Mouse (Mus musculus): Measurements from ENCODE around the gene Hfe2. TPM values are rescaled to one million over a fixed set of nuclear protein-coding genes. Genes with fewer than 3 reads are reported as not detected.

Gene Hfe2
- total and polyA plus RNA-seq, 2 experiments from 2014 or later: 0.78 to 2.1 TPM

DNA sequence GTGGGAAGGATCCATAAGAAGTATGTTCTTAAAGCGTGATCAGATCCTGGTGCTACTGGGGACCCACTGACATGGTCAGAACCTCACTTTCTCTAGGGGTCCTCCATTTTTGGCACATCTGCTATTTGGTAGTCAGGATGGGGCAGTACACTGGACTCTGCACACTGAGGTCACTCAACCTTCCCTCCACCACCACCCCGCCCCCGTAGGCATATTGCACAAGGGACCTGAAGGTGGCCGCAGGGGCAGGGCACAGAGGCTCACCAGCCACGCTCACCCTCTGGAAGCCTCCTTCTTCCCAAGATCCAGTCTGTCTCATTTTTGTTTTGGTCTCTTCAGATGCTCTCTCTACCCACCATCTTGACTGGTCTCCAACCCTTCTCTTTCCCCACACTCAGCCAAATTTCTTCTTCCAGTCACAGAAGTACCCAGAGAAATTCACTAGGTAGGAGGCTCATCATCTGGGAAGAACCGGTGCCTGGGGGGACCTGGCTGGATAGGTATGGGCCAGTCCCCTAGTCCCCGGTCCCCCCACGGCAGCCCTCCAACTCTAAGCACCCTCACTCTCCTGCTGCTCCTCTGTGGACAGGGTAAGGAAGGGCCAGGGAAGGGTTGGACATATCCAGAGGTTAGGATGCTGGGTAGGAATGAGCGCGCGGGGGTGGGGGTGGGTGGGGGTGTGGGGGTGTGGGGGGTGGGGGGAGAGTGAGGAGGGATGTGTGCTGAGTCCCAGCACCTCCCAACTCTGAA lies 1.2 kb downstream of the Hfe2 start:
- H3K9ac ChIP-seq (replicated peaks; ENCODE audit: low read length): no peak overlapping the region
- no peaks in the 10 kb centered on the region for H3K36me3 ChIP-seq (ENCODE audit: insufficient read depth, low read length)
- H3K9me3 ChIP-seq (ENCODE audit: low read length): no peaks in the 10 kb centered on the region
- DNase-seq (ENCODE audit: low spot score) (no peak), ATAC-seq (no peak)
- peak overlapping the region; percentile 46; the same call in 1 of the 2 replicates for H3K4me3 ChIP-seq (ENCODE audit: low read length)
- TF ChIP-seq CTCF (IDR thresholded peaks at IDR 0.05; ENCODE audit: low read depth): no peak
- WGBS: 87% methylated on average over 8 of the region's 11 CpGs
- 0 out of 2 replicates have a peak, but pooled peaks cover 6% of the 10 kb centered on the region for H3K27me3 ChIP-seq (ENCODE audit: insufficient read depth, low read length)
- H3K4me1 ChIP-seq (ENCODE audit: insufficient read depth, low read length): no peaks in the 10 kb centered on the region
- H3K27ac ChIP-seq: no peak overlapping the region
- H3K4me2 ChIP-seq (ENCODE audit: low read depth, low read length): peak overlapping the region; percentile 76

DNA sequence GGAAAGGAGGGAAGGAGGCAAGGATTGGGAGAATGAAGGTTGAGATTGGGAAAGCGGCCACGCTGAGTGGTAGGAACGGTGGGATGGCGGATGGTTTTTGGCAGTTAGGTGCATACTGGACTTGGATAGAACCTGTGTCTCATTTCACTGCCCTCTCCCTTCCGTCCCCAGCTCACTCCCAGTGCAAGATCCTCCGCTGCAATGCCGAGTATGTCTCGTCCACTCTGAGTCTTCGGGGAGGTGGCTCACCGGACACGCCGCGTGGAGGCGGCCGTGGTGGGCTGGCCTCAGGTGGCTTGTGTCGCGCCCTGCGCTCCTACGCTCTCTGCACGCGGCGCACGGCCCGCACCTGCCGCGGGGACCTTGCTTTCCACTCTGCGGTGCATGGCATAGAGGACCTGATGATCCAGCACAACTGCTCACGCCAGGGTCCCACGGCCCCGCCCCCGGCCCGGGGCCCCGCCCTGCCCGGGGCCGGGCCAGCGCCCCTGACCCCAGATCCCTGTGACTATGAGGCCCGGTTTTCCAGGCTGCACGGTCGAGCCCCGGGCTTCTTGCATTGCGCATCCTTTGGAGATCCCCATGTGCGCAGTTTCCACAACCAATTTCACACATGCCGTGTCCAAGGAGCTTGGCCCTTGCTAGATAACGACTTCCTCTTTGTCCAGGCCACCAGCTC lies 2.0 kb downstream of the Hfe2 start:
- Histone ChIP-seq H3K4me2 (ENCODE audit: low read depth, low read length) (peak overlapping the region; percentile 76), H3K27me3 (ENCODE audit: insufficient read depth, low read length) (0 out of 2 replicates have a peak, but pooled peaks cover 6% of the 10 kb centered on the region), H3K9me3 (ENCODE audit: low read length) (no peaks in the 10 kb centered on the region), H3K4me1 (ENCODE audit: insufficient read depth, low read length) (no peaks in the 10 kb centered on the region), H3K36me3 (ENCODE audit: insufficient read depth, low read length) (no peaks in the 10 kb centered on the region), H3K4me3 (ENCODE audit: low read length) (peak overlapping the region; percentile 46), H3K27ac (no peak overlapping the region; the same call in 1 of the 2 replicates), H3K9ac (replicated peaks; ENCODE audit: low read length) (peak overlapping the region; percentile 62)
- DNase-seq (ENCODE audit: low spot score) (peak; percentile 25), ATAC-seq (peak; percentile 77)
- no peak for TF ChIP-seq CTCF (IDR thresholded peaks at IDR 0.05; ENCODE audit: low read depth)
- 2% methylated on average over 44 of the region's 44 CpGs for WGBS

- ATAC-seq (no peak), DNase-seq (ENCODE audit: low spot score) (no peak)
- H3K4me2 ChIP-seq (ENCODE audit: low read depth, low read length): no peak overlapping the region
- no peaks in the 10 kb centered on the region for H3K36me3 ChIP-seq (ENCODE audit: insufficient read depth, low read length)
- 50% methylated on average over 9 of the region's 9 CpGs for WGBS
- no peak overlapping the region for H3K9ac ChIP-seq (replicated peaks; ENCODE audit: low read length)
- 0 out of 2 replicates have a peak, but pooled peaks cover 6% of the 10 kb centered on the region for H3K27me3 ChIP-seq (ENCODE audit: insufficient read depth, low read length)
- no peak overlapping the region for H3K4me3 ChIP-seq (ENCODE audit: low read length)
- no peak for TF ChIP-seq CTCF (IDR thresholded peaks at IDR 0.05; ENCODE audit: low read depth)
- no peak overlapping the region for H3K27ac ChIP-seq
- no peaks in the 10 kb centered on the region for H3K9me3 ChIP-seq (ENCODE audit: low read length)
- H3K4me1 ChIP-seq (ENCODE audit: insufficient read depth, low read length): no peaks in the 10 kb centered on the region
Measured at GRCm38 (mm10) chr3:96528506-96528905, 3.5 kb downstream of the Hfe2 start.

DNA sequence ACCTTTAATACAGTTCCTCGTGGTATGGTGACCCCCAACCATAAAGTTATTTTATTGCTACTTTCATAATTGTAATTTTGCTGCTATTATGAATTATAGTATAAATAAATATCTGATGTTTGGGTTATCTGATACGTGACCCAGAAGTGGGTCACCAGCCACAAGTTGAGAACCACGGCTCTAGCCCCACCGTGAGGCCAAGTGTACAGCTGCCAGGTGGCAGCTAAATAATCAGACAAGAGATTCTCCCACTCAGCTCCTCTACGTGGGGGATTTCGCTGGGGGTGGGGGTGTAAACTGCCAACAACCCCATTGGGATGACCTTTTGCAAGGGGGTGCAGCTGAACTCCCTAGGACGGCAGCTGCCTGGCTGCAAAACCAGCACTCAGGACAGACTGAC lies 7.1 kb downstream of the Hfe2 start:
- H3K9ac ChIP-seq (replicated peaks; ENCODE audit: low read length): no peak overlapping the region
- WGBS: 68% methylated on average over 7 of the region's 7 CpGs
- no peaks in the 10 kb centered on the region for H3K4me1 ChIP-seq (ENCODE audit: insufficient read depth, low read length)
- H3K36me3 ChIP-seq (ENCODE audit: insufficient read depth, low read length): no peaks in the 10 kb centered on the region
- no peak overlapping the region for H3K4me3 ChIP-seq (ENCODE audit: low read length)
- H3K9me3 ChIP-seq (ENCODE audit: low read length): no peaks in the 10 kb centered on the region
- no peak overlapping the region for H3K27ac ChIP-seq
- DNase-seq (ENCODE audit: low spot score) (no peak), ATAC-seq (no peak)
- TF ChIP-seq CTCF (IDR thresholded peaks at IDR 0.05; ENCODE audit: low read depth): no peak
- no peaks in the 10 kb centered on the region for H3K27me3 ChIP-seq (ENCODE audit: insufficient read depth, low read length)
- no peak overlapping the region for H3K4me2 ChIP-seq (ENCODE audit: low read depth, low read length)

- H3K9ac ChIP-seq (replicated peaks; ENCODE audit: low read length): no peak overlapping the region
- no peaks in the 10 kb centered on the region for H3K27me3 ChIP-seq (ENCODE audit: insufficient read depth, low read length)
- no peak overlapping the region for H3K4me2 ChIP-seq (ENCODE audit: low read depth, low read length)
- no peaks in the 10 kb centered on the region for H3K36me3 ChIP-seq (ENCODE audit: insufficient read depth, low read length)
- DNase-seq (ENCODE audit: low spot score) (no peak), ATAC-seq (no peak)
- H3K4me3 ChIP-seq (ENCODE audit: low read length): no peak overlapping the region
- 72% methylated on average over 2 of the region's 2 CpGs for WGBS
- no peaks in the 10 kb centered on the region for H3K9me3 ChIP-seq (ENCODE audit: low read length)
- no peaks in the 10 kb centered on the region for H3K4me1 ChIP-seq (ENCODE audit: insufficient read depth, low read length)
- no peak overlapping the region for H3K27ac ChIP-seq
- TF ChIP-seq CTCF (IDR thresholded peaks at IDR 0.05; ENCODE audit: low read depth): peak; percentile 11; the same call in 1 of the 2 replicates
Measured at GRCm38 (mm10) chr3:96534300-96534699, 9.3 kb downstream of the Hfe2 start.

DNA sequence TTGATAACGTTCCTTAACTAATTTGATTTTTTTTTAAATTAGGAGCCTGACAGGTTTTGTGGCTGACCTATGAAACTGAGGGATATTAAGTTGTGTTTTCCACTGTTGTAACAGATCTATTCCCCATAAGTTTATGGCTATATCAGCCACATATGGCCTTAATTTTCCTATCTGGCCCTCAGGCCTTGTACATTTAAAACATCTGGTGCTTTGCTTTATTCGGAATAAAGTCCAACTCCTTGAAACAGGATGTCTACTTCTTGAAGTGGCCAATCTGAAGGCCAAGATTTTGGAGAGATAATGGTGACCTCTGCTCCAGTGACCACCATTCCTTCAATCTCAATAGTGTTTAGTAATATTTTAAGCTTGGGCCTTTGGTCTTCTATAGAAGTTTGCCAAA lies 14.3 kb downstream of the Hfe2 start:
- Histone ChIP-seq H3K27me3 (ENCODE audit: insufficient read depth, low read length) (no peaks in the 10 kb centered on the region), H3K4me2 (ENCODE audit: low read depth, low read length) (no peak overlapping the region), H3K36me3 (ENCODE audit: insufficient read depth, low read length) (no peaks in the 10 kb centered on the region), H3K4me3 (ENCODE audit: low read length) (no peak overlapping the region), H3K9me3 (ENCODE audit: low read length) (no peaks in the 10 kb centered on the region), H3K4me1 (ENCODE audit: insufficient read depth, low read length) (no peaks in the 10 kb centered on the region), H3K27ac (no peak overlapping the region), H3K9ac (replicated peaks; ENCODE audit: low read length) (no peak overlapping the region)
- DNase-seq (ENCODE audit: low spot score) (no peak), ATAC-seq (no peak)
- WGBS: 75% methylated on average over 2 of the region's 2 CpGs
- TF ChIP-seq CTCF (IDR thresholded peaks at IDR 0.05; ENCODE audit: low read depth): no peak

DNA sequence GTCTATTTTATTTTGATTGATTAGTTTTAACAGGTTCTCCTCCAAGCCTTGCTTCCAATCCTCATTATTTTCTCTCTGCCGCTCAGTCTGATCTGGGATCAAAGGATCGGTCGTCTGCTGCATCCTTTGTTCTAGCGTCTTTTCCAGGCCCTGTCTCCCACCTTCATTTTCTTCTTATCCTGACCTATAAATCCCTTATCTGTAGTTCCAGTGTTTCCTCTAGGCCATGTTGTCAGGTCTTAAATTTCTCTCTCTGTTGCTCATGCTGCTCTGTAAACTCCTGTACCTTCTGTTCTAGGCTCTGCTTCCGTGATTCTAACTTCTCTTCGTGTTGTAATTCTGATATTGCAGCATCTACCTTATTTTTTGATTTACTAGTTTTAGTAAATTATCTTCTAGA lies 15.8 kb downstream of the Hfe2 start:
- TF ChIP-seq CTCF (IDR thresholded peaks at IDR 0.05; ENCODE audit: low read depth): no peak
- Histone ChIP-seq H3K36me3 (ENCODE audit: insufficient read depth, low read length) (no peaks in the 10 kb centered on the region), H3K27ac (no peak overlapping the region), H3K9ac (replicated peaks; ENCODE audit: low read length) (no peak overlapping the region), H3K27me3 (ENCODE audit: insufficient read depth, low read length) (no peaks in the 10 kb centered on the region), H3K4me3 (ENCODE audit: low read length) (no peak overlapping the region), H3K4me1 (ENCODE audit: insufficient read depth, low read length) (no peaks in the 10 kb centered on the region), H3K9me3 (ENCODE audit: low read length) (no peaks in the 10 kb centered on the region), H3K4me2 (ENCODE audit: low read depth, low read length) (no peak overlapping the region)
- ATAC-seq (no peak), DNase-seq (ENCODE audit: low spot score) (no peak)
- WGBS: 46% methylated on average over 6 of the region's 6 CpGs

All from hindbrain, postnatal 0 days (tissue).